Mouse (Mus musculus) fibroblast of lung, adult 2 months (primary cell): ENCODE measurements at regions not wholly inside any gene's neighbourhood (a gene's known extent, or its start where the extent isn't known, plus 50 kb on each side); places are given as distances from the start of the nearest gene placed in this dataset.

Experiments used
- DNase-seq: peaks from one replicate; pipeline ENCODE4 v3.0.0-alpha.2; 2011; ENCODE audit warnings: low read depth

- no peak for DNase-seq
These were observed 60.7 kb downstream of the Ifng start for GRCm38 (mm10) chr10:118501571-118501970.

- DNase-seq: peak; percentile 34
These were observed 64.0 kb downstream of the Ifng start for GRCm38 (mm10) chr10:118504811-118505210.

GRCm38 (mm10) chr10:118506154-118506553 is 65.3 kb downstream of the Ifng start:
- no peak for DNase-seq

- peak; percentile 6 for DNase-seq
These were observed 66.8 kb downstream of the Ifng start for GRCm38 (mm10) chr10:118507630-118508029.

GRCm38 (mm10) chr10:118516839-118517238 is 76.0 kb downstream of the Ifng start:
- DNase-seq: no peak

GRCm38 (mm10) chr10:118517995-118518394 is 77.1 kb downstream of the Ifng start:
- no peak for DNase-seq

GRCm38 (mm10) chr10:118545966-118546365 is 105.1 kb downstream of the Ifng start:
- peak; percentile 27 for DNase-seq

- no peak for DNase-seq
These were observed 109.4 kb downstream of the Ifng start for GRCm38 (mm10) chr10:118550201-118550600.

GRCm38 (mm10) chr10:118558848-118559247 is 118.0 kb downstream of the Ifng start:
- no peak for DNase-seq

GRCm38 (mm10) chr10:118564041-118564440 is 123.2 kb downstream of the Ifng start:
- DNase-seq: no peak

GRCm38 (mm10) chr10:118564528-118565268 is 123.9 kb downstream of the Ifng start:
- peak; percentile 29 for DNase-seq

- no peak for DNase-seq
These were observed 127.8 kb downstream of the Ifng start for GRCm38 (mm10) chr10:118568617-118569016.

- DNase-seq: no peak
These were observed 128.6 kb downstream of the Ifng start for GRCm38 (mm10) chr10:118569424-118569823.

GRCm38 (mm10) chr10:118573247-118573646 is 132.4 kb downstream of the Ifng start:
- no peak for DNase-seq

- no peak for DNase-seq
These were observed 134.7 kb downstream of the Ifng start for GRCm38 (mm10) chr10:118575570-118575969.

- no peak for DNase-seq
These were observed 140.5 kb downstream of the Ifng start for GRCm38 (mm10) chr10:118581376-118581775.

GRCm38 (mm10) chr10:118585821-118586220 is 145.0 kb downstream of the Ifng start:
- DNase-seq: no peak

GRCm38 (mm10) chr10:118588198-118588597 is 147.4 kb downstream of the Ifng start:
- no peak for DNase-seq

GRCm38 (mm10) chr10:118592648-118593368 is 152.0 kb downstream of the Ifng start:
- DNase-seq: peak; percentile 62

- DNase-seq: no peak
These were observed 155.4 kb downstream of the Ifng start for GRCm38 (mm10) chr10:118596206-118596605.

- DNase-seq: no peak
These were observed 157.7 kb downstream of the Ifng start for GRCm38 (mm10) chr10:118598497-118598896.

- no peak for DNase-seq
These were observed 158.4 kb downstream of the Ifng start for GRCm38 (mm10) chr10:118599197-118599596.

- no peak for DNase-seq
These were observed 158.8 kb downstream of the Ifng start for GRCm38 (mm10) chr10:118599610-118600009.
